Mouse (Mus musculus) erythroblast, embryonic 14.5 days (primary cell): ENCODE data around the gene Bcl9l.

Source experiments
- GATA1 ChIP-seq: IDR thresholded peaks from 2 replicates; pipeline ENCODE4 v1.6.1; 2012; ENCODE audit warnings: low read length, inconsistent platforms, mixed read lengths
- TAL1 ChIP-seq: IDR thresholded peaks from 3 replicates; pipeline ENCODE4 v1.6.1; 2012; ENCODE audit warnings: low read length, inconsistent platforms, mixed read lengths

DNA sequence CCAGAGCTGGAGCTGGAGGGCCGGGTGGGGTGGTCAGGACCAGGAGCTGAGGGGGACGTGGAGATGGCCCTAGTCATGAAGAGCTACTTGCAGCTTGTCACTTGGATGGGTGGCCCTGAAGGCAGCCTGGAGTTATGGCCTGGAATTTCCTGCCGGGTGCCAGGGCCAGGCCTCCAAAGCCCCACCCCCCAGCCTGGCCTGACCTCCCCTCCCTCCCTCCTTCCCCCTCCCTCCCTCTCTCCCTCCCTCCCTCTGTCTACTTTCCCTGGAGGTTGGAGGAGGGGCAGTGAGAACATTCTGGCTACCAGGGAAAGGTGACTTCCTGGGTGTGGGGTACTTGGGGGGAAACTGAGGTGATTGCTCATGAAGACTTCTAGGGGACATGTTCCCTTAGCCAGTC is 3.7 kb downstream of the Bcl9l start:
- no peak for TF ChIP-seq GATA1
- no peak for TF ChIP-seq TAL1
